Mouse (Mus musculus): ENCODE data around the gene Arfgap2. TPM values are rescaled to one million over a fixed set of nuclear protein-coding genes. Genes with fewer than 3 reads are reported as not detected.
A peak's percentile ranks its signal among the peaks of the same experiment; 100 is the strongest.

Arfgap2 gene
- total and polyA plus RNA-seq, 2 experiments from 2014 or later = 51.1 to 53.0 TPM

- WGBS = 90% methylated on average over 17 of the region's 17 CpGs
These were observed 798 bp upstream of the Arfgap2 start for GRCm38 (mm10) chr2:91263692-91264660.

GRCm38 (mm10) chr2:91268042-91268441, 3.3 kb downstream of the Arfgap2 start:
- no peak overlapping the region for H3K27ac ChIP-seq (ENCODE audit: low read depth, low read length)
- peaks cover 12% of the 10 kb centered on the region for H3K4me1 ChIP-seq (ENCODE audit: insufficient read depth, low read length)
- WGBS = 94% methylated on average over 3 of the region's 3 CpGs
- no peak overlapping the region for H3K9ac ChIP-seq (replicated peaks; ENCODE audit: low read length, poor library complexity, severe bottlenecking)
- no peaks in the 10 kb centered on the region for H3K27me3 ChIP-seq (ENCODE audit: insufficient read depth, low read length)
- TF ChIP-seq CTCF (IDR thresholded peaks at IDR 0.05) = no peak
- H3K36me3 ChIP-seq (ENCODE audit: insufficient read depth, low read length) = peaks cover 30% of the 10 kb centered on the region
- no peak for DNase-seq (ENCODE audit: low spot score)
- ATAC-seq (ENCODE audit: low FRiP score) = no peak
- no peaks in the 10 kb centered on the region for H3K9me3 ChIP-seq (ENCODE audit: low read length)
- no peak overlapping the region for H3K4me3 ChIP-seq (ENCODE audit: low read depth, low read length)
- H3K4me2 ChIP-seq (ENCODE audit: low read depth, low read length, poor library complexity, severe bottlenecking) = no peak overlapping the region

More at GRCm38 (mm10) chr2:91263692-91264660, 798 bp upstream of the Arfgap2 start:
- no peak for TF ChIP-seq CTCF (IDR thresholded peaks at IDR 0.05)
- Histone ChIP-seq H3K36me3 (ENCODE audit: insufficient read depth, low read length) (peaks cover 12% of the 10 kb centered on the region), H3K4me1 (ENCODE audit: insufficient read depth, low read length) (peaks cover 12% of the 10 kb centered on the region), H3K27ac (ENCODE audit: low read depth, low read length) (peak overlapping the region; percentile 84), H3K9me3 (ENCODE audit: low read length) (no peaks in the 10 kb centered on the region), H3K4me3 (ENCODE audit: low read depth, low read length) (peak overlapping the region; percentile 73), H3K27me3 (ENCODE audit: insufficient read depth, low read length) (no peaks in the 10 kb centered on the region), H3K9ac (replicated peaks; ENCODE audit: low read length, poor library complexity, severe bottlenecking) (peak overlapping the region; percentile 44; the same call in 1 of the 2 replicates), H3K4me2 (ENCODE audit: low read depth, low read length, poor library complexity, severe bottlenecking) (peak overlapping the region; percentile 62)
- DNase-seq (ENCODE audit: low spot score) = no peak
- ATAC-seq (ENCODE audit: low FRiP score) = no peak

DNA sequence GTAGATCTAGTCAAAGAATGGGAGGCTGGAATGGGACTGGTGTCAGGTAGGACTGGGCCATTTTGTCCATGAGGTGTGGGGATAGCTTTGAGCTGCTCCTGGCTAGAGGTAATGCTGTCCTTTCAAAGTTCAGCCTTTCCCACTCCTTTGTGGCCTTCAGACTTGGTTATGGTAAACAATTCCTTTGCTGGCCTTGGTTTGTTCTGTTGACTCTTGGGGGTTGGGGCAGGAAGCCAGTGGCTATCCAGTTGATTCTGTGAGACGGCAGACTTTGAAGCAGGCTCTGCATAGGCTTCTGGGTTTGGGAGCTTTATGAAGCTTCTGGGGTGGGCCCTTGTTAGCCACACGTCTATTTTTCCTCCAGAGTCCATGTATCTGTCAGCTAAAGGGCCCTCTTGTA, 3.9 kb downstream of the Arfgap2 start:
- WGBS = 79% methylated on average over 2 of the region's 2 CpGs
- peaks cover 37% of the 10 kb centered on the region for H3K36me3 ChIP-seq (ENCODE audit: insufficient read depth, low read length)
- TF ChIP-seq CTCF (IDR thresholded peaks at IDR 0.05) = no peak
- H3K27ac ChIP-seq (ENCODE audit: low read depth, low read length) = no peak overlapping the region
- H3K9ac ChIP-seq (replicated peaks; ENCODE audit: low read length, poor library complexity, severe bottlenecking) = no peak overlapping the region
- no peaks in the 10 kb centered on the region for H3K9me3 ChIP-seq (ENCODE audit: low read length)
- H3K4me2 ChIP-seq (ENCODE audit: low read depth, low read length, poor library complexity, severe bottlenecking) = no peak overlapping the region
- ATAC-seq (ENCODE audit: low FRiP score) (no peak), DNase-seq (ENCODE audit: low spot score) (no peak)
- H3K4me3 ChIP-seq (ENCODE audit: low read depth, low read length) = no peak overlapping the region
- H3K27me3 ChIP-seq (ENCODE audit: insufficient read depth, low read length) = no peaks in the 10 kb centered on the region
- H3K4me1 ChIP-seq (ENCODE audit: insufficient read depth, low read length) = peaks cover 12% of the 10 kb centered on the region

DNA sequence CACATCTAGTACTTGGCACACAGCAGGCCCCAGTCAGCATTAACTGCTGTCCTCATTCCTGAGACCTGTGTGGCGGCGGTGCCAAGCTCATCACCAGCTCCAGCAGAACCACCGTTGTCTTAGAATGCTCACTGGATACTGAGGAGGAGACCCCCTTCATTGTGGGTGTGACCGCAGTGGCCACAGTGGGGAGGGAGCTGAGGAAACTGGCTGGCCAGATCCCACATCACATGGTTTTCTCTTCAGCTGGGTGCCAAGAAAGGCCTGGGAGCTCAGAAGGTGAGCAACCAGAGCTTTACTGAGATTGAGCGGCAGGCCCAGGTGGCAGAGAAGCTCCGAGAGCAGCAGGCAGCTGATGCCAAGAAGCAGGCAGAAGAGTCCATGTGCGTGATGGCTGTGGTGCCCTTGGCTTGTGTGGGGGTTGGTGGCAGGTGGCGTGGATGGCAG, 4.9 kb downstream of the Arfgap2 start:
- H3K27ac ChIP-seq (ENCODE audit: low read depth, low read length) = no peak overlapping the region
- H3K9ac ChIP-seq (replicated peaks; ENCODE audit: low read length, poor library complexity, severe bottlenecking) = no peak overlapping the region
- peaks cover 8% of the 10 kb centered on the region; the same call in 1 of the 2 replicates for H3K4me1 ChIP-seq (ENCODE audit: insufficient read depth, low read length)
- DNase-seq (ENCODE audit: low spot score) (no peak), ATAC-seq (ENCODE audit: low FRiP score) (no peak)
- peaks cover 47% of the 10 kb centered on the region for H3K36me3 ChIP-seq (ENCODE audit: insufficient read depth, low read length)
- no peak overlapping the region for H3K4me3 ChIP-seq (ENCODE audit: low read depth, low read length)
- no peaks in the 10 kb centered on the region for H3K27me3 ChIP-seq (ENCODE audit: insufficient read depth, low read length)
- no peak overlapping the region for H3K4me2 ChIP-seq (ENCODE audit: low read depth, low read length, poor library complexity, severe bottlenecking)
- no peaks in the 10 kb centered on the region for H3K9me3 ChIP-seq (ENCODE audit: low read length)
- WGBS = 94% methylated on average over 8 of the region's 8 CpGs
- TF ChIP-seq CTCF (IDR thresholded peaks at IDR 0.05) = no peak

DNA sequence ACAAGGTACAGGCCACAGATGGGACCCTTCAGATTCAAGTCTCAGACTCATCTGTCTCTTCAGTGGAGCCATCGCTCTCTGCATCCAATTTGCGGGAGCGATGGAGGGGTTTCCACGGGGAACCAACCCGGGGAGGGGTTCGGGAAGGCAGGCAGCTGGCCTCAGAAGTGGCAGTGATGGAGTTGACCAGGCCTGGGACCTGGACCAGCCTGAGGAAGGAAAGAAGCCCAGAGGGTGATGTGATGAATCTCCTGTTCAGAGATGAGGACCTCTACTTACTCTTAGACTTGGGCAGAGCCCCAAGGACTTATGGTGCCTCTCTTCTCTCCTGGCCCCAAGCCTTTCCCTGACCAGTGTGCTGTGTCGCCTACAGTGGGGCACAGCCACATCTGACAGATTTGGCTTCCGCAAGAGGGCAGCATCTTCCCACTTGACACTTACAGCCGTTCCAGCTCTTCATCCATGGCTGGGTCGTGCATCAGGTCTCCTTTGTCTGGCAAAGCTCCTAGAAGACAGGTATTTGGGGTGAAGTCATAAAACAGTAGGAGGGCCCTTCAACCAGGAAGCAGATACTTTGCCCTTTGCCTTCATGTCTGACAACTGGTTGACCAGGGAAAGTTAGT, 14.1 kb downstream of the Arfgap2 start:
- no peak overlapping the region for H3K9ac ChIP-seq (replicated peaks; ENCODE audit: low read length, poor library complexity, severe bottlenecking)
- H3K4me3 ChIP-seq (ENCODE audit: low read depth, low read length) = no peak overlapping the region
- peak; percentile 84 for TF ChIP-seq CTCF (IDR thresholded peaks at IDR 0.05)
- H3K9me3 ChIP-seq (ENCODE audit: low read length) = no peaks in the 10 kb centered on the region
- DNase-seq (ENCODE audit: low spot score) (peak; percentile 77), ATAC-seq (ENCODE audit: low FRiP score) (peak; percentile 59; the same call in 1 of the 2 replicates)
- no peaks in the 10 kb centered on the region for H3K4me1 ChIP-seq (ENCODE audit: insufficient read depth, low read length)
- no peak overlapping the region for H3K27ac ChIP-seq (ENCODE audit: low read depth, low read length)
- 37% methylated on average over 10 of the region's 10 CpGs for WGBS
- no peaks in the 10 kb centered on the region for H3K27me3 ChIP-seq (ENCODE audit: insufficient read depth, low read length)
- H3K36me3 ChIP-seq (ENCODE audit: insufficient read depth, low read length) = peaks cover 42% of the 10 kb centered on the region
- no peak overlapping the region for H3K4me2 ChIP-seq (ENCODE audit: low read depth, low read length, poor library complexity, severe bottlenecking)

- 75% methylated on average over 2 of the region's 2 CpGs for WGBS
- no peak for TF ChIP-seq CTCF (IDR thresholded peaks at IDR 0.05)
- H3K27ac ChIP-seq (ENCODE audit: low read depth, low read length) = no peak overlapping the region
- H3K4me2 ChIP-seq (ENCODE audit: low read depth, low read length, poor library complexity, severe bottlenecking) = no peak overlapping the region
- no peak overlapping the region for H3K4me3 ChIP-seq (ENCODE audit: low read depth, low read length)
- no peaks in the 10 kb centered on the region for H3K9me3 ChIP-seq (ENCODE audit: low read length)
- no peak overlapping the region for H3K9ac ChIP-seq (replicated peaks; ENCODE audit: low read length, poor library complexity, severe bottlenecking)
- H3K36me3 ChIP-seq (ENCODE audit: insufficient read depth, low read length) = peaks cover 39% of the 10 kb centered on the region
- H3K4me1 ChIP-seq (ENCODE audit: insufficient read depth, low read length) = no peaks in the 10 kb centered on the region
- no peak for ATAC-seq (ENCODE audit: low FRiP score)
- H3K27me3 ChIP-seq (ENCODE audit: insufficient read depth, low read length) = no peaks in the 10 kb centered on the region
- no peak for DNase-seq (ENCODE audit: low spot score)
These were observed 14.6 kb downstream of the Arfgap2 start for GRCm38 (mm10) chr2:91279372-91279755.

All from midbrain, postnatal 0 days (tissue).